Mouse (Mus musculus): Measurements from ENCODE around the gene Lat2. TPM values are rescaled to one million over a fixed set of nuclear protein-coding genes. Genes with fewer than 3 reads are reported as not detected.
A peak's percentile ranks its signal among the peaks of the same experiment; 100 is the strongest.

Gene Lat2
- polyA plus RNA-seq, 1 experiment: 0.83 TPM

GRCm38 (mm10) chr5:134593093-134593492, 21.7 kb downstream of the Lat2 start:
- Histone ChIP-seq H3K27ac (replicated peaks; ENCODE audit: low read depth, low read length) (no peak overlapping the region), H3K4me1 (ENCODE audit: control insufficient read depth, insufficient read depth, insufficient read length, low read length) (no peaks in the 10 kb centered on the region), H3K4me3 (ENCODE audit: insufficient read depth, low read depth, low read length) (no peak overlapping the region)

GRCm38 (mm10) chr5:134592026-134592581, 22.7 kb downstream of the Lat2 start:
- Histone ChIP-seq H3K4me3 (ENCODE audit: insufficient read depth, low read depth, low read length) (no peak overlapping the region), H3K27ac (replicated peaks; ENCODE audit: low read depth, low read length) (no peak overlapping the region), H3K4me1 (ENCODE audit: control insufficient read depth, insufficient read depth, insufficient read length, low read length) (no peaks in the 10 kb centered on the region)

GRCm38 (mm10) chr5:134589900-134590299, 24.9 kb downstream of the Lat2 start:
- H3K27ac ChIP-seq (replicated peaks; ENCODE audit: low read depth, low read length): no peak overlapping the region
- no peaks in the 10 kb centered on the region for H3K4me1 ChIP-seq (ENCODE audit: control insufficient read depth, insufficient read depth, insufficient read length, low read length)
- H3K4me3 ChIP-seq (ENCODE audit: insufficient read depth, low read depth, low read length): no peak overlapping the region

GRCm38 (mm10) chr5:134584798-134585197, 30.0 kb downstream of the Lat2 start:
- Histone ChIP-seq H3K27ac (replicated peaks; ENCODE audit: low read depth, low read length) (no peak overlapping the region), H3K4me1 (ENCODE audit: control insufficient read depth, insufficient read depth, insufficient read length, low read length) (no peaks in the 10 kb centered on the region), H3K4me3 (ENCODE audit: insufficient read depth, low read depth, low read length) (no peak overlapping the region)

- Histone ChIP-seq H3K4me3 (ENCODE audit: insufficient read depth, low read depth, low read length) (no peak overlapping the region; the same call in 1 of the 2 replicates), H3K4me1 (ENCODE audit: control insufficient read depth, insufficient read depth, insufficient read length, low read length) (no peaks in the 10 kb centered on the region), H3K27ac (replicated peaks; ENCODE audit: low read depth, low read length) (no peak overlapping the region)
Observed at GRCm38 (mm10) chr5:134583884-134584213, 31.0 kb downstream of the Lat2 start.

- Histone ChIP-seq H3K4me3 (ENCODE audit: insufficient read depth, low read depth, low read length) (peak overlapping the region; percentile 95), H3K27ac (replicated peaks; ENCODE audit: low read depth, low read length) (no peak overlapping the region), H3K4me1 (ENCODE audit: control insufficient read depth, insufficient read depth, insufficient read length, low read length) (no peaks in the 10 kb centered on the region)
Observed at GRCm38 (mm10) chr5:134583006-134583883, 31.6 kb downstream of the Lat2 start.

GRCm38 (mm10) chr5:134582221-134582907, 32.5 kb downstream of the Lat2 start:
- Histone ChIP-seq H3K27ac (replicated peaks; ENCODE audit: low read depth, low read length) (no peak overlapping the region), H3K4me3 (ENCODE audit: insufficient read depth, low read depth, low read length) (peak overlapping the region; percentile 95), H3K4me1 (ENCODE audit: control insufficient read depth, insufficient read depth, insufficient read length, low read length) (no peaks in the 10 kb centered on the region)

GRCm38 (mm10) chr5:134581146-134581545, 33.7 kb downstream of the Lat2 start, which contains the start of gene Rfc2:
TSS of gene Rfc2 (plus strand) at chr5:134581366.
- Histone ChIP-seq H3K4me1 (ENCODE audit: control insufficient read depth, insufficient read depth, insufficient read length, low read length) (no peaks in the 10 kb centered on the region), H3K4me3 (ENCODE audit: insufficient read depth, low read depth, low read length) (no peak within 1 kb of the TSS), H3K27ac (replicated peaks; ENCODE audit: low read depth, low read length) (no peak within 1 kb of the TSS)

GRCm38 (mm10) chr5:134579135-134579534, 35.7 kb downstream of the Lat2 start:
- no peak overlapping the region for H3K27ac ChIP-seq (replicated peaks; ENCODE audit: low read depth, low read length)
- H3K4me1 ChIP-seq (ENCODE audit: control insufficient read depth, insufficient read depth, insufficient read length, low read length): no peaks in the 10 kb centered on the region
- no peak overlapping the region for H3K4me3 ChIP-seq (ENCODE audit: insufficient read depth, low read depth, low read length)

- H3K27ac ChIP-seq (replicated peaks; ENCODE audit: low read depth, low read length): no peak overlapping the region
- H3K4me1 ChIP-seq (ENCODE audit: control insufficient read depth, insufficient read depth, insufficient read length, low read length): peaks cover 6% of the 10 kb centered on the region
- no peak overlapping the region for H3K4me3 ChIP-seq (ENCODE audit: insufficient read depth, low read depth, low read length)
Observed at GRCm38 (mm10) chr5:134577534-134577933, 37.3 kb downstream of the Lat2 start.

- H3K27ac ChIP-seq (replicated peaks; ENCODE audit: low read depth, low read length): no peak overlapping the region
- H3K4me1 ChIP-seq (ENCODE audit: control insufficient read depth, insufficient read depth, insufficient read length, low read length): peaks cover 7% of the 10 kb centered on the region
- H3K4me3 ChIP-seq (ENCODE audit: insufficient read depth, low read depth, low read length): no peak overlapping the region
Observed at GRCm38 (mm10) chr5:134576517-134577220, 38.2 kb downstream of the Lat2 start.

- H3K4me1 ChIP-seq (ENCODE audit: control insufficient read depth, insufficient read depth, insufficient read length, low read length): peaks cover 7% of the 10 kb centered on the region
- no peak overlapping the region for H3K27ac ChIP-seq (replicated peaks; ENCODE audit: low read depth, low read length)
- no peak overlapping the region for H3K4me3 ChIP-seq (ENCODE audit: insufficient read depth, low read depth, low read length)
Observed at GRCm38 (mm10) chr5:134575833-134576232, 39.0 kb downstream of the Lat2 start.

GRCm38 (mm10) chr5:134572508-134573214, 42.2 kb downstream of the Lat2 start:
- H3K27ac ChIP-seq (replicated peaks; ENCODE audit: low read depth, low read length): peak overlapping the region; percentile 91
- H3K4me1 ChIP-seq (ENCODE audit: control insufficient read depth, insufficient read depth, insufficient read length, low read length): peaks cover 13% of the 10 kb centered on the region
- H3K4me3 ChIP-seq (ENCODE audit: insufficient read depth, low read depth, low read length): peak overlapping the region; percentile 64

- Histone ChIP-seq H3K4me3 (ENCODE audit: insufficient read depth, low read depth, low read length) (peak overlapping the region; percentile 64), H3K27ac (replicated peaks; ENCODE audit: low read depth, low read length) (peak overlapping the region; percentile 91), H3K4me1 (ENCODE audit: control insufficient read depth, insufficient read depth, insufficient read length, low read length) (peaks cover 13% of the 10 kb centered on the region)
Observed at GRCm38 (mm10) chr5:134571730-134572507, 42.9 kb downstream of the Lat2 start.

All from brown adipose tissue, adult 24 weeks (tissue).